Mouse (Mus musculus): ENCODE results near the gene Them5. TPM values are rescaled to one million over a fixed set of nuclear protein-coding genes. Genes with fewer than 3 reads are reported as not detected.

Them5 gene
- total and polyA plus RNA-seq, 3 experiments: not detected

- in situ Hi-C loops (cut with MboI; ENCODE audit: low pct_ligation_motif_present, low pct_unique_long_range_greater_than_20kb, low sequenced_read_pairs): no loop called here
Measured at GRCm38 (mm10) chr3:94348146-94348545, 6.2 kb downstream of the Them5 start.

GRCm38 (mm10) chr3:94360812-94361211 lies 18.9 kb downstream of the Them5 start:
- in situ Hi-C loops (cut with MboI; ENCODE audit: low pct_ligation_motif_present, low pct_unique_long_range_greater_than_20kb, low sequenced_read_pairs) (no loop called here), dilution Hi-C loops (cut with MboI; ENCODE audit: extremely low pct_ligation_motif_present, extremely low pct_unique_long_range_greater_than_20kb, low sequenced_read_pairs) (no loop called here)
- Histone ChIP-seq H3K4me3 (replicated peaks in 1 of 3; ENCODE audit: low read depth in 2 of 3, low read length in 2 of 3, poor library complexity in 1 of 3) (no peak overlapping the region), H3K27me3 (replicated peaks) (no peaks in the 10 kb centered on the region), H3K36me3 (replicated peaks in 1 of 2; ENCODE audit: control insufficient read depth in 1 of 2, insufficient read depth in 1 of 2, low read length in 1 of 2) (peaks cover 0 to 11% of the 10 kb centered on the region in 2 experiments), H3K9me3 (replicated peaks; ENCODE audit: low read length) (peaks cover 10% of the 10 kb centered on the region), H3K4me2 (ENCODE audit: insufficient read depth, low read depth, poor library complexity, severe bottlenecking) (no peak overlapping the region), H3K27ac (ENCODE audit: insufficient read depth, low read depth) (no peak overlapping the region), H3K9ac (ENCODE audit: insufficient read depth, low read depth) (no peak overlapping the region), H3K4me1 (ENCODE audit: control insufficient read depth in 1 of 2, insufficient read depth in 2 of 2) (peaks cover 0 to 1% of the 10 kb centered on the region in 2 experiments; a peak in 2 of 4 replicates), H3K79me2 (replicated peaks; ENCODE audit: control insufficient read depth, extremely low read depth, insufficient read depth, poor library complexity, severe bottlenecking) (no peaks in the 10 kb centered on the region)
- no peak for DNase-seq (ENCODE audit: extremely low read depth)
- TF ChIP-seq NELFE (IDR thresholded peaks at IDR 0.05; ENCODE audit: low read depth, low read length) (no peak), SMC3 (IDR thresholded peaks at IDR 0.05; ENCODE audit: low read depth, low read length) (peak; percentile 30; the same call in 1 of the 2 replicates), RAD21 (IDR thresholded peaks at IDR 0.05; ENCODE audit: low read depth, low read length) (peak; percentile 19), MAFK (IDR thresholded peaks at IDR 0.05; ENCODE audit: insufficient replicate concordance, low read length) (no peak), CTCF (conservative IDR thresholded peaks at IDR 0.05 in 1 of 2, IDR thresholded peaks at IDR 0.05 in 1 of 2; ENCODE audit: low read depth in 2 of 2, low read length in 2 of 2) (peak in 1 of 2 experiments; percentile 38; a peak in 2 of 4 replicates), USF2 (conservative IDR thresholded peaks at IDR 0.05; ENCODE audit: low read depth, low read length) (no peak), E2F4 (IDR thresholded peaks at IDR 0.05; ENCODE audit: insufficient replicate concordance, low read depth, low read length) (no peak), MYC (IDR thresholded peaks at IDR 0.05; ENCODE audit: low read depth, low read length) (no peak)

More at GRCm38 (mm10) chr3:94348146-94348545, 6.2 kb downstream of the Them5 start:
- TF ChIP-seq ZMIZ1 (IDR thresholded peaks at IDR 0.05; ENCODE audit: low read depth, low read length) (no peak), ZKSCAN1 (IDR thresholded peaks at IDR 0.05; ENCODE audit: borderline replicate concordance, low read depth, low read length) (no peak), ELF1 (IDR thresholded peaks at IDR 0.05; ENCODE audit: low read depth, low read length) (no peak), BHLHE40 (IDR thresholded peaks at IDR 0.05; ENCODE audit: low read depth, low read length) (no peak), UBTF (IDR thresholded peaks at IDR 0.05; ENCODE audit: low read depth, low read length) (no peak), SMC3 (IDR thresholded peaks at IDR 0.05; ENCODE audit: low read depth, low read length) (no peak), TCF12 (IDR thresholded peaks at IDR 0.05; ENCODE audit: low read depth, low read length) (no peak), ZNF384 (IDR thresholded peaks at IDR 0.05; ENCODE audit: low read depth, low read length) (no peak), MEF2A (IDR thresholded peaks at IDR 0.05; ENCODE audit: borderline replicate concordance, low read depth, low read length) (no peak), USF2 (conservative IDR thresholded peaks at IDR 0.05; ENCODE audit: low read depth, low read length) (no peak), RCOR1 (conservative IDR thresholded peaks at IDR 0.05; ENCODE audit: low read depth, low read length) (no peak), NELFE (IDR thresholded peaks at IDR 0.05; ENCODE audit: low read depth, low read length) (no peak), ZC3H11A (IDR thresholded peaks at IDR 0.05; ENCODE audit: low read depth, low read length) (no peak), CTCF (conservative IDR thresholded peaks at IDR 0.05 in 1 of 2, IDR thresholded peaks at IDR 0.05 in 1 of 2; ENCODE audit: low read depth in 2 of 2, low read length in 2 of 2) (no peak), MYC (IDR thresholded peaks at IDR 0.05; ENCODE audit: low read depth, low read length) (no peak), E2F4 (IDR thresholded peaks at IDR 0.05; ENCODE audit: insufficient replicate concordance, low read depth, low read length) (no peak), POLR2A (IDR thresholded peaks at IDR 0.05; ENCODE audit: low read depth, low read length) (no peak)
- H3K36me3 ChIP-seq (replicated peaks in 1 of 2; ENCODE audit: control insufficient read depth in 1 of 2, insufficient read depth in 1 of 2, low read length in 1 of 2): no peaks in the 10 kb centered on the region
- no peak overlapping the region for H3K4me2 ChIP-seq (ENCODE audit: insufficient read depth, low read depth, poor library complexity, severe bottlenecking)
- no peaks in the 10 kb centered on the region for H3K79me2 ChIP-seq (replicated peaks; ENCODE audit: control insufficient read depth, extremely low read depth, insufficient read depth, poor library complexity, severe bottlenecking)
- H3K27ac ChIP-seq (ENCODE audit: insufficient read depth, low read depth): no peak overlapping the region
- no peak overlapping the region for H3K4me3 ChIP-seq (replicated peaks in 1 of 3; ENCODE audit: low read depth in 2 of 3, low read length in 2 of 3, poor library complexity in 1 of 3)
- H3K9me3 ChIP-seq (replicated peaks; ENCODE audit: low read length): peaks cover 8% of the 10 kb centered on the region
- H3K4me1 ChIP-seq (ENCODE audit: control insufficient read depth in 1 of 2, insufficient read depth in 2 of 2): no peaks in the 10 kb centered on the region
- no peak for DNase-seq (ENCODE audit: extremely low read depth)
- H3K9ac ChIP-seq (ENCODE audit: insufficient read depth, low read depth): no peak overlapping the region
- dilution Hi-C loops (cut with MboI; ENCODE audit: extremely low pct_ligation_motif_present, extremely low pct_unique_long_range_greater_than_20kb, low sequenced_read_pairs): no loop called here
- H3K27me3 ChIP-seq (replicated peaks): peaks cover 2% of the 10 kb centered on the region
